25 mouse cellular contexts compared by ENCODE assay signal in the genomic region with DNA sequence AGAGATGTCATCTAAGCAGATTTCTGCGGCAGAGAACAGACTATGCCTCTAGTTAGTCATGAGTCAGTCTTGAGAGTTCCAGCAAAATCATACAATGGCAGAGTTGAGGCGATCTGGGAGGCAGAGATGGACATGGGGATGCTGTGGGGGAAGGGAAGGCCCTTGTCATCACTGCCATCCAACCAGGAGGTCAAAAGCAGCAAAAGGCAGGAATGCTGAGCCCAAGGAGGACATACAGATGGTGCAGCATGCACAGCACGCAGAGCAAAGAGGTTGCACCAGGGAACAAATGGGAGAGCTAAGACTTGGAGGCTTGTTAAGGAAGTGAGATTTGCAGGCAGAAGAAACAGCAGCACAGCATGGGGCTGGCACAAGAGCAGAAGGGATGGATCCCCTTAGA.
DNase-seq lines count a peak whose midpoint lies in the region; ATAC-seq and TF ChIP-seq lines count a peak whose summit lies in the region.
"Had no signal": no experiment of that assay in that cellular context is flagged by ENCODE, and none has a peak within 500 bp of the region (broad histone marks: within the 10 kb centered on the region; RNA-seq: fewer than 3 reads in every experiment).

No protein-coding gene starts in this region.

- H3K27ac ChIP-seq in kidney, embryonic 16.5 days (ENCODE audit: low read length): 0 out of 2 replicates have a peak overlapping the region, but pooled peaks have one; percentile 30
- no peak overlapping the region for H3K27ac ChIP-seq in kidney, embryonic 14.5 days (ENCODE audit: low read depth, low read length)
- peak overlapping the region; percentile 84 for H3K27ac ChIP-seq in bone marrow macrophage, adult 2 months (ENCODE audit: insufficient read depth, low read depth, low read length)
- peak overlapping the region; percentile 92 for H3K27ac ChIP-seq in macrophage
- H3K27ac ChIP-seq: embryonic facial prominence, embryonic 10.5 days; embryonic facial prominence, embryonic 13.5 days; forebrain, embryonic 12.5 days; forebrain, embryonic 15.5 days; hindbrain, embryonic 12.5 days; hindbrain, embryonic 15.5 days had no signal

- DNase-seq in heart, adult 11 months: peak; percentile 92
- no peak for DNase-seq in heart, adult 18-20 months
- no peak for DNase-seq in adrenal gland, postnatal 25 days
- DNase-seq: adrenal gland, adult 8-10 months; adrenal gland, postnatal 36 days; cerebellum, adult 11-12 months; cerebellum, adult 8-10 months; cerebellum, postnatal 10 days; cerebellum, postnatal 36 days; gastrocnemius, postnatal 10 days; gastrocnemius, postnatal 36 days; heart, adult 2 months had no signal

- no peak for TF ChIP-seq CTCF in bone marrow macrophage, adult 2 months (IDR thresholded peaks at IDR 0.05; ENCODE audit: low read depth, low read length)

- TF ChIP-seq POLR2A in bone marrow macrophage, adult 2 months (IDR thresholded peaks at IDR 0.05; ENCODE audit: borderline replicate concordance, low read depth, low read length): no peak

- peaks cover 3% of the 10 kb centered on the region; the same call in 1 of the 2 replicates for H3K36me3 ChIP-seq in kidney, embryonic 16.5 days (ENCODE audit: insufficient read depth, low read length)
- H3K36me3 ChIP-seq in kidney, embryonic 14.5 days (ENCODE audit: control insufficient read depth, insufficient read depth, low read length): peaks cover 2% of the 10 kb centered on the region; the same call in 1 of the 2 replicates
- peaks cover 18% of the 10 kb centered on the region; the same call in 1 of the 2 replicates for H3K36me3 ChIP-seq in macrophage (ENCODE audit: inconsistent target)
- H3K36me3 ChIP-seq: forebrain, embryonic 12.5 days; forebrain, embryonic 15.5 days; hindbrain, embryonic 12.5 days; hindbrain, embryonic 15.5 days had no signal

- no peak overlapping the region for H3K4me2 ChIP-seq in kidney, embryonic 16.5 days (replicated peaks; ENCODE audit: low read depth, low read length)
- H3K4me2 ChIP-seq in kidney, embryonic 14.5 days (replicated peaks; ENCODE audit: low read depth, low read length): no peak overlapping the region
- H3K4me2 ChIP-seq: embryonic facial prominence, embryonic 13.5 days; forebrain, embryonic 12.5 days; forebrain, embryonic 15.5 days; heart, embryonic 13.5 days; hindbrain, embryonic 12.5 days; hindbrain, embryonic 15.5 days had no signal

- H3K9ac ChIP-seq in kidney, embryonic 16.5 days (replicated peaks; ENCODE audit: low read length): no peak overlapping the region
- H3K9ac ChIP-seq in kidney, embryonic 14.5 days (ENCODE audit: low read depth, low read length): no peak overlapping the region
- H3K9ac ChIP-seq: embryonic facial prominence, embryonic 13.5 days; forebrain, embryonic 12.5 days; forebrain, embryonic 15.5 days; heart, embryonic 13.5 days; hindbrain, embryonic 12.5 days; hindbrain, embryonic 15.5 days had no signal

- WGBS in kidney, embryonic 16.5 days: 60% methylated on average over 3 of the region's 3 CpGs
- 47% methylated on average over 3 of the region's 3 CpGs for WGBS in kidney, embryonic 14.5 days
- WGBS in macrophage (ENCODE audit: missing documents): 30% methylated on average over 3 of the region's 3 CpGs

- no peak overlapping the region for H3K4me3 ChIP-seq in kidney, embryonic 16.5 days (ENCODE audit: low read length)
- H3K4me3 ChIP-seq in kidney, embryonic 14.5 days (ENCODE audit: low read length): no peak overlapping the region
- no peak overlapping the region for H3K4me3 ChIP-seq in bone marrow macrophage, adult 2 months (ENCODE audit: insufficient read depth, low read length)
- no peak overlapping the region for H3K4me3 ChIP-seq in macrophage (ENCODE audit: inconsistent target)
- H3K4me3 ChIP-seq: embryonic facial prominence, embryonic 10.5 days; embryonic facial prominence, embryonic 13.5 days; erythroblast, embryonic 14.5 days; forebrain, embryonic 12.5 days; forebrain, embryonic 15.5 days; heart, adult 2 months; heart, embryonic 13.5 days; hindbrain, embryonic 12.5 days; hindbrain, embryonic 15.5 days had no signal

- no peaks in the 10 kb centered on the region for H3K27me3 ChIP-seq in kidney, embryonic 16.5 days (ENCODE audit: insufficient read depth, low read length)
- no peaks in the 10 kb centered on the region for H3K27me3 ChIP-seq in kidney, embryonic 14.5 days (ENCODE audit: control insufficient read depth, insufficient read depth, low read length)
- H3K27me3 ChIP-seq: embryonic facial prominence, embryonic 13.5 days; forebrain, embryonic 12.5 days; forebrain, embryonic 15.5 days; heart, embryonic 13.5 days; hindbrain, embryonic 12.5 days; hindbrain, embryonic 15.5 days had no signal

- H3K9me3 ChIP-seq in kidney, embryonic 16.5 days (ENCODE audit: low read length): no peaks in the 10 kb centered on the region
- H3K9me3 ChIP-seq in kidney, embryonic 14.5 days (ENCODE audit: control insufficient read depth, low read length): no peaks in the 10 kb centered on the region
- H3K9me3 ChIP-seq: embryonic facial prominence, embryonic 10.5 days; embryonic facial prominence, embryonic 13.5 days; forebrain, embryonic 12.5 days; forebrain, embryonic 15.5 days; heart, embryonic 13.5 days; hindbrain, embryonic 12.5 days; hindbrain, embryonic 15.5 days had no signal

- H3K4me1 ChIP-seq in kidney, embryonic 16.5 days (ENCODE audit: insufficient read depth, low read length): peaks cover 14% of the 10 kb centered on the region; the same call in 1 of the 2 replicates
- H3K4me1 ChIP-seq in kidney, embryonic 14.5 days (ENCODE audit: control insufficient read depth, insufficient read depth, low read length): peaks cover 4% of the 10 kb centered on the region; the same call in 1 of the 2 replicates
- H3K4me1 ChIP-seq in bone marrow macrophage, adult 2 months (ENCODE audit: control insufficient read depth, insufficient read depth, low read length): peaks cover 63% of the 10 kb centered on the region
- H3K4me1 ChIP-seq: forebrain, embryonic 12.5 days; forebrain, embryonic 15.5 days had no signal

- ATAC-seq in kidney, embryonic 16.5 days (ENCODE audit: low FRiP score, low TSS enrichment): no peak
- no peak for ATAC-seq in kidney, embryonic 14.5 days (ENCODE audit: low FRiP score, low TSS enrichment)
- ATAC-seq: activated CD4-positive, CD25-positive, alpha-beta regulatory T cell, adult 4 months; forebrain, embryonic 15.5 days had no signal

- H3K79me2 ChIP-seq in macrophage (ENCODE audit: inconsistent target): peaks cover 91% of the 10 kb centered on the region
